Mouse (Mus musculus) urinary bladder, postnatal 0 days (tissue): ENCODE data around the gene 1700018B08Rik. TPM values are rescaled to one million over a fixed set of nuclear protein-coding genes. Genes with fewer than 3 reads are reported as not detected.

Source experiments
- polyA plus RNA-seq: library from polyadenylated mRNA; unstranded; fragments of >200 nt; fragmentation: Nextera tagmentation; extraction: Ambion mirVana; gene quantifications from 2 replicates; pipeline ENCODE4 v1.2.1, GENCODE M21; 2015

1700018B08Rik gene
- polyA plus RNA-seq, result not detected in 2 replicates

GRCm38 (mm10) chr8:121544276-121544785, at the start of gene 1700018B08Rik:
Gene 1700018B08Rik (minus strand): TSS chr8:121544320.

GRCm38 (mm10) chr8:121590203-121591177, 46.4 kb upstream of the 1700018B08Rik start, which contains the start of gene Map1lc3b:
Gene Map1lc3b (plus strand): TSS chr8:121590361.

GRCm38 (mm10) chr8:121578676-121579451, 34.7 kb upstream of the 1700018B08Rik start, which contains the start of gene Fbxo31:
Gene Fbxo31 (minus strand): TSS chr8:121578806.

Other genes with a start within 250 kb of the 1700018B08Rik start
- 10.0 and 10.3 TPM in 2 replicates for gene Fbxo31, start 34.5 kb upstream of the 1700018B08Rik start, polyA plus RNA-seq
- 246 and 282 TPM in 2 replicates for gene Map1lc3b, start 46.0 kb upstream of the 1700018B08Rik start, polyA plus RNA-seq
- 6.1 and 6.5 TPM in 2 replicates for gene Zcchc14, start 108.6 kb upstream of the 1700018B08Rik start, polyA plus RNA-seq
- 0.18 and 0.25 TPM in 2 replicates for gene Jph3, start 185.3 kb upstream of the 1700018B08Rik start, polyA plus RNA-seq